Mouse (Mus musculus) megakaryocyte progenitor cell, adult 5-6 weeks (primary cell): ENCODE measurements around the gene Imp3. TPM values are rescaled to one million over a fixed set of nuclear protein-coding genes. Genes with fewer than 3 reads are reported as not detected.

Experiments
- ATAC-seq: replicated peaks from 2 replicates; pipeline ENCODE4 v1.8.0; 2016; ENCODE audit warnings: mild to moderate bottlenecking, moderate TSS enrichment, inconsistent platforms; ENCODE audit not compliant: poor library complexity
- total RNA-seq, 2 experiments: library from RNA; stranded (forward) in 1 of 2; stranded (reverse) in 1 of 2; fragments of 157-497, 149-512 nt in 1 of 2; fragments of 200-1000 nt in 1 of 2; gene quantifications; 2 replicates each; pipeline versions ENCODE4 v1.2.3 to v1.2.4; 2015 to 2017

Imp3 gene
- total RNA-seq, 2 experiments from 2014 or later: 77.3 to 138 TPM

DNA sequence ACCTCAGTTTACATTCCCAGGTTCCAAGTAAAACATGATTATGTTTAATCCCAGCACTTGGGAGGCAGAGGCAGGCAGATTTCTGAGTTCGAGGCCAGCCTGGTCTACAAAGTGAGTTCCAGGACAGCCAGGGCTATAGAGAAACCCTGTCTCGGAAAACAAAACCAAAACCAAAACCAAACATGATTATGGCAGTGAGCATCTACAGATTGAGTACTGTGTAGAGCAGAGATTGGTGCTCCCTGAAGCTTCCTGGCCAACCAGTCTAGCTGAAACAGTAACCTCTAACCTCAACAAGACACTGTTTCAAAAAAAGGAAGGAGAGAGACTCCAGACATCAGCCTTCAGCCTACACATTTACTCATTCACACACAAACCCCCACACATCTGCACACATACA, 21.4 kb downstream of the Imp3 start:
- ATAC-seq: no peak

DNA sequence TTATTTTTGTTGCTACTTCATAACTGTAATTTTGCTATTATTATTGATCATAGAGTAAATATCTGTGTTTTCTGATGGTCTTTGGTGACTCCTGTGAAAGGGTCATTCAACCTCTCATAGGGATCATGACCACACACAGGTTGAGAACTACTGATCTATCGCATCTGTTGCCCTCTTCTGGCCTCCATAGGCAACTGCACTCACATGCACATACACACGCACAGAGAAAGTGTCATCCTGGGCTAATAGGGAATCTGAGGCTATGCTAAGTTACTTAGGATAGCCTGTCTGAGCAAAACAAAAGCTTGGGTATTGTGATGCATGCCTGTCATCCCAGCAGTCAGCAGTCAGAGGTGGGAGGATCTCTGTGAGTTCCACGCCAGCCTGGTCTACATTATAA, 24.3 kb downstream of the Imp3 start:
- ATAC-seq: no peak

DNA sequence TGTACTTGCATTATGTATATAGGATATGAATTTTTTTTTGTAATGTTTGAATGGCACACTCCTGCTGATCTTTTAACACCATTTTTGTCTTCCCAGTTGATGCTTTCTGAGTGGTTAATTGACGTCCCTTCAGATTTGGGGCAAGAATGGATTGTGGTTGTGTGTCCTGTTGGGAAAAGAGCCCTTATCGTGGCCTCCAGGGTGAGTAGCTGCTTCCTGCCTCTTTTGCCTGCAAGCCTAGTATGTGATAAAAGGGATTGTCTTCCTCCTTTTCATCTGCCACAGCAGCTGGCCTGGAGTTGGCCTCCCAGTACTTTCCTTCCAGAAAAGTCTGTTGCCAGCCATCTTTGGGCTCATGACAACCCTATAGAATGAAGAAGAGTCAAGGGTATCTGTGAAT, 32.9 kb downstream of the Imp3 start:
- no peak for ATAC-seq

DNA sequence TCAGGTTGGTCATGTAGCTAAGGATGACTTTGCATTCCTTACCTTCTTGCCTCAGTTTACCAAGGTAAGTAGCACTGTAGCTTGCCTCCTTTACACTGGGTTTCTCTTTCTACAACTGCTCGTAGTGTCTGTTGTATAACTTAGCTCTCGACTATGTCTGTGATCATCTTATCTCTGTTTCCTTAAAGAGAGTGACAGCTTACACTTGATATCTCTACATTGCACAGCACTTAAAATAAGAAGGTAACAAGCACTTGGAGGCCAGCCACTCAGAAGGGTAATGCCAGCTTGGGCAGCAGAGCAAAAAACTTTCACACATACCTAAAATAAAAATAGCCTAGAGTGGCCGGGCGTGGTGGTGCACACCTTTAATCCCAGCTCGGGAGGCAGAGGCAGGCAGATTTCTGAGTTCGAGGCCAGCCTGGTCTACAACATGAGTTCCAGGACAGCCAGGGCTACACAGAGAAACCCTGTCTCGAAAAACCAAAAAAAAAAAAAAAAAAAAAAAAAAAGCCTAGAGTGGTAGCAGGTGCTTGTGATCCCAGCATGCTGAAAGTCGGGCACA, 36.8 kb downstream of the Imp3 start:
- 0 out of 2 replicates have a peak, but pooled peaks have one; percentile 31 for ATAC-seq

DNA sequence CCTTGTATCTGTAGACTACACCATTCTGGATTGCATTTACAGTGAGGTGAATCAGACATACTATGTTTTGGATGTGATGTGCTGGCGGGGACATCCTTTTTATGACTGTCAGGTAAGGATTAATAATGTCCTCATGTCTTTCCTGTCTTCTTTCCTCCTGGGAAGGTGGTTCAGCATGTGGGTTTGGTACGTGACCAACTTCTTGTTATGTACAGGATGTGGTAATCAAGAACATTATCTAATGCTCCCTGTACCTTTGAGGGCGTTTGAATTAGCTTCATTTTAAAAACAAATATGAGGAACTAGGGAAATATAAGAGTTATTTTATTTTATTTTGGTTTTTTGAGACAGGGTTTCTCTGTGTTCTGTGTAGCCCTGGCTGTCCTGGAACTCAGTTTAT, 37.9 kb downstream of the Imp3 start:
- no peak for ATAC-seq

DNA sequence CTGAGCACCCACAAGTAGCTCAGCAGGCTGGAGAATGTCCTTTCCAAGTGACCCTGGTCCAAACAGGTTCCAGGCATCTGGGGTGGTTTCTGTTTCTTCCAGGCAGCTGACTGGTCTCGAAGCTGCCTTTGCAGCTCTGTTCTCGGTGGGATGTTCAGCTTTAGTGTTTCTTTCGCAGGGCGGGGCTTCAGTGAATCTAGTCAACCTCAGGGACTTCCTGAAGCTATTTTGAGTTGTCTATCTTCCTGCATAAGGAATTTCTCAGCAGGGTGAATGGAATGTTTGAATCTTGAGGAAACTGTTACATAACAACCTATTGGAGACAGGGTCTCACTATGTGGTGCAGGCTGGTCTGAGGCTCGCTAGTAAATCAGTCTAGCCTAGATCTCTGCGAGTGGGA, 42.9 kb downstream of the Imp3 start:
- ATAC-seq: no peak

DNA sequence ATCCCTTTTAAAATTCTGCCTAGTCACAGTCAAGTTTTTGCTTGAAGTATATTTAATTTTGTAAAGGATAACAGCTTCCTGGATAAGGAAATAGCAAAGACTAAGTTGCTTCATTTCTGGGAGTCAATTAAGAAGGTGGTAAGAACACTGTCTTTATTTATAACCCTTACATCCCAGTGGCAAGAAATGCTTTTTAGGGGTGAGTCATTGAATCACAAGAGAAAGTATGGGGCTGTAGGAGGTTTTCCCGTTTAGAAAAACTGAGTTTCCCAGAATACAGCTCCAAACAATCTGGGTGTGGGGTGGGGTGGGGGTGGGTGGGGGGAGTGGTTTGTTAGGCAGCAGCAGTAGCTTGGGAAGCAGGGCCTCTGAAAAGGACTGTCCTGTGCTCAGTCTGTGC, 44.2 kb downstream of the Imp3 start:
- ATAC-seq: no peak

Other genes with a start within 250 kb of the Imp3 start
- gene Lingo1, start 141.0 kb upstream of the Imp3 start, total RNA-seq (2015): not detected in 2 replicates
- gene Lingo1, start 141.0 kb upstream of the Imp3 start, total RNA-seq (2017): not detected in 2 replicates
- not detected in 2 replicates for gene Odf3l1, start 72.8 kb upstream of the Imp3 start, total RNA-seq (2015)
- gene Odf3l1, start 72.8 kb upstream of the Imp3 start, total RNA-seq (2017): not detected in 2 replicates
- not detected in 2 replicates for gene Cspg4, start 72.4 kb upstream of the Imp3 start, total RNA-seq (2015)
- not detected in 2 replicates for gene Cspg4, start 72.4 kb upstream of the Imp3 start, total RNA-seq (2017)
- gene Snx33, start 9.1 kb upstream of the Imp3 start, total RNA-seq (2015): 3.3 TPM in 2 replicates
- gene Snx33, start 9.1 kb upstream of the Imp3 start, total RNA-seq (2017): 2.8 TPM in 2 replicates
- gene Snupn, start 13.4 kb downstream of the Imp3 start, total RNA-seq (2015): 10.3 and 12.1 TPM in 2 replicates
- 9.0 and 9.4 TPM in 2 replicates for gene Snupn, start 13.4 kb downstream of the Imp3 start, total RNA-seq (2017)
- gene Ptpn9, start 57.4 kb downstream of the Imp3 start, total RNA-seq (2015): 10.6 and 14.5 TPM in 2 replicates
- gene Ptpn9, start 57.4 kb downstream of the Imp3 start, total RNA-seq (2017): 9.1 and 10.7 TPM in 2 replicates
- gene Sin3a, start 134.6 kb downstream of the Imp3 start, total RNA-seq (2015): 81.5 and 89.2 TPM in 2 replicates
- gene Sin3a, start 134.6 kb downstream of the Imp3 start, total RNA-seq (2017): 81.3 and 127 TPM in 2 replicates
- gene Man2c1, start 193.2 kb downstream of the Imp3 start, total RNA-seq (2015): 42.4 and 53.8 TPM in 2 replicates
- 50.6 and 61.7 TPM in 2 replicates for gene Man2c1, start 193.2 kb downstream of the Imp3 start, total RNA-seq (2017)
- gene Neil1, start 210.8 kb downstream of the Imp3 start, total RNA-seq (2015): 3.5 and 4.1 TPM in 2 replicates
- 2.4 and 4.9 TPM in 2 replicates for gene Neil1, start 210.8 kb downstream of the Imp3 start, total RNA-seq (2017)
- gene Commd4, start 220.9 kb downstream of the Imp3 start, total RNA-seq (2015): 74.4 and 76.3 TPM in 2 replicates
- gene Commd4, start 220.9 kb downstream of the Imp3 start, total RNA-seq (2017): 92.0 and 128 TPM in 2 replicates